Comparison of ENCODE assay signal across 18 mouse cellular contexts in genomic region chr7:24346444-24346843, GRCm38 (mm10). TPM values are rescaled to one million over a fixed set of nuclear protein-coding genes. Genes with fewer than 3 reads are reported as not detected.
"Had no signal": no experiment of that assay in that cellular context is flagged by ENCODE, and none has a peak within 500 bp of the region (broad histone marks: within the 10 kb centered on the region; RNA-seq: fewer than 3 reads in every experiment).

No protein-coding gene starts in this region.

- ATAC-seq: inflammation-experienced regulatory T-cells, adult 6 months; lung, postnatal 0 days; midbrain, embryonic 13.5 days had no signal

- H3K27ac ChIP-seq: left cerebral cortex, adult 2 months; limb, embryonic 10.5 days; midbrain, embryonic 13.5 days; neural tube, embryonic 12.5 days had no signal

- H3K27me3 ChIP-seq: midbrain, embryonic 13.5 days had no signal

- H3K36me3 ChIP-seq: limb, embryonic 10.5 days; midbrain, embryonic 13.5 days; neural tube, embryonic 12.5 days had no signal

- H3K4me3 ChIP-seq: left cerebral cortex, adult 2 months; limb, embryonic 10.5 days; midbrain, embryonic 13.5 days; neural tube, embryonic 12.5 days had no signal

- H3K4me1 ChIP-seq: limb, embryonic 10.5 days; midbrain, embryonic 13.5 days; neural tube, embryonic 12.5 days had no signal

- H3K9me3 ChIP-seq: limb, embryonic 10.5 days; midbrain, embryonic 13.5 days; neural tube, embryonic 12.5 days had no signal

- H3K4me2 ChIP-seq: midbrain, embryonic 13.5 days; neural tube, embryonic 12.5 days had no signal

- H3K9ac ChIP-seq: midbrain, embryonic 13.5 days; neural tube, embryonic 12.5 days had no signal

- DNase-seq: kidney, adult 18-20 months; kidney, postnatal 10 days; kidney, postnatal 4 days; lung, postnatal 36 days; retina, postnatal 1 day had no signal

RNA-seq across cellular contexts. Expression of gene Lypd5, which starts 2.6 kb away (rescaled TPM):
- total RNA-seq: layer of hippocampus, postnatal 25 days; left cerebral cortex, adult 2 months; left cerebral cortex, postnatal 14 days; megakaryocyte progenitor cell, adult 5-6 weeks; monocyte, adult 5-6 weeks had no signal
- polyA plus RNA-seq: inflammation-experienced regulatory T-cells, adult 6 months; kidney, embryonic 14.5 days; limb, embryonic 10.5 days; liver, embryonic 16.5 days; lung, postnatal 0 days; midbrain, embryonic 13.5 days; neural tube, embryonic 12.5 days; urinary bladder, adult 2 months had no signal

RNA-seq across cellular contexts. Expression of gene Tescl, which starts 12.7 kb away (rescaled TPM):
- total RNA-seq: layer of hippocampus, postnatal 25 days; left cerebral cortex, adult 2 months; left cerebral cortex, postnatal 14 days; megakaryocyte progenitor cell, adult 5-6 weeks had no signal
- polyA plus RNA-seq: inflammation-experienced regulatory T-cells, adult 6 months; limb, embryonic 10.5 days; liver, embryonic 16.5 days; midbrain, embryonic 13.5 days; neural tube, embryonic 12.5 days had no signal
